Mouse (Mus musculus) kidney, embryonic 16.5 days (tissue): ENCODE data around the gene Ncaph. TPM values are rescaled to one million over a fixed set of nuclear protein-coding genes. Genes with fewer than 3 reads are reported as not detected.
"Not testable (repeated sequence)": the region's sequence is repeated elsewhere in the genome, so short reads cannot be mapped to it uniquely, and the experiment has no call there.

Source experiments
- ATAC-seq: fragments of 200-750 bp; cut with Nextera tagmentation; 2 replicates; pipeline ENCODE4 v1.8.0; 2017; ENCODE audit warnings: moderate TSS enrichment; ENCODE audit not compliant: low FRiP score, low TSS enrichment
- H3K27ac ChIP-seq: fragments of 300-500 bp; sonication (generic); 2 replicates; pipeline ENCODE4 v1.5.1; 2014; ENCODE audit warnings: low read length
- H3K27me3 ChIP-seq: fragments of 300-500 bp; sonication (generic); 2 replicates; pipeline ENCODE4 v1.6.1; 2014; ENCODE audit warnings: low read length, control low read depth, mixed read lengths; ENCODE audit not compliant: insufficient read depth
- H3K36me3 ChIP-seq: fragments of 300-500 bp; sonication (generic); 2 replicates; pipeline ENCODE4 v1.6.1; 2014; ENCODE audit warnings: low read length, control low read depth, mixed read lengths; ENCODE audit not compliant: insufficient read depth
- H3K4me1 ChIP-seq: fragments of 300-500 bp; sonication (generic); 2 replicates; pipeline ENCODE4 v1.6.1; 2014; ENCODE audit warnings: low read length, control low read depth, mixed read lengths; ENCODE audit not compliant: insufficient read depth
- H3K4me2 ChIP-seq: fragments of 300-500 bp; sonication (generic); replicated peaks from 2 replicates; pipeline ENCODE4 v1.6.1; 2014; ENCODE audit warnings: low read depth, low read length
- H3K4me3 ChIP-seq: fragments of 300-500 bp; sonication (generic); 2 replicates; pipeline ENCODE4 v1.5.1; 2014; ENCODE audit warnings: mild to moderate bottlenecking, low read length
- H3K9ac ChIP-seq: fragments of 300-500 bp; sonication (generic); replicated peaks from 2 replicates; pipeline ENCODE4 v1.6.1; 2014; ENCODE audit warnings: low read length
- H3K9me3 ChIP-seq: fragments of 300-500 bp; sonication (generic); 2 replicates; pipeline ENCODE4 v1.6.1; 2016; ENCODE audit warnings: low read length, control low read depth
- WGBS: fragments of 180-500 bp; shearing (Covaris S2); extraction: QIAGEN DNeasy Blood & Tissue Kit; methylation state at CpG from one replicate; pipeline ENCODE4 v1.1.7; 2014; 5-methylcytosine and 5-hydroxymethylcytosine counted together
- polyA plus RNA-seq: library from polyadenylated mRNA; unstranded; fragments of >200 nt; fragmentation: Nextera tagmentation; extraction: Ambion mirVana; gene quantifications from 2 replicates; pipeline ENCODE4 v1.2.1, GENCODE M21; 2015

Gene Ncaph
- polyA plus RNA-seq, 1 experiment from 2014 or later, result 91.5 TPM

- Histone ChIP-seq H3K9me3 (no peaks in the 10 kb centered on the region), H3K4me2 (no peak overlapping the region), H3K27ac (no peak overlapping the region), H3K4me3 (no peak overlapping the region), H3K27me3 (no peaks in the 10 kb centered on the region), H3K4me1 (peaks cover 30% of the 10 kb centered on the region), H3K36me3 (peaks cover 20% of the 10 kb centered on the region), H3K9ac (no peak overlapping the region)
- 98% methylated on average over 1 of the region's 1 CpGs for WGBS
- no peak for ATAC-seq
These were observed 5.9 kb upstream of the Ncaph start for GRCm38 (mm10) chr2:127139605-127140004.

- Histone ChIP-seq H3K9ac (no peak overlapping the region), H3K4me1 (peaks cover 35% of the 10 kb centered on the region), H3K4me3 (no peak overlapping the region), H3K27ac (no peak overlapping the region), H3K4me2 (no peak overlapping the region), H3K9me3 (no peaks in the 10 kb centered on the region), H3K27me3 (no peaks in the 10 kb centered on the region), H3K36me3 (peaks cover 20% of the 10 kb centered on the region)
- no peak for ATAC-seq
- WGBS, result 92% methylated on average over 8 of the region's 8 CpGs
These were observed 5.3 kb upstream of the Ncaph start for GRCm38 (mm10) chr2:127139094-127139493.

GRCm38 (mm10) chr2:127138449-127138848 is 4.7 kb upstream of the Ncaph start:
- ATAC-seq, result no peak
- H3K27me3 ChIP-seq, result no peaks in the 10 kb centered on the region
- peaks cover 20% of the 10 kb centered on the region for H3K36me3 ChIP-seq
- H3K27ac ChIP-seq, result 0 out of 2 replicates have a peak overlapping the region, but pooled peaks have one; percentile 17
- no peaks in the 10 kb centered on the region for H3K9me3 ChIP-seq
- no peak overlapping the region for H3K4me3 ChIP-seq
- no peak overlapping the region for H3K9ac ChIP-seq
- WGBS, result 79% methylated on average over 4 of the region's 4 CpGs
- H3K4me2 ChIP-seq, result no peak overlapping the region
- peaks cover 33% of the 10 kb centered on the region for H3K4me1 ChIP-seq

GRCm38 (mm10) chr2:127137838-127138420 is 4.2 kb upstream of the Ncaph start:
- Histone ChIP-seq H3K4me1 (peaks cover 35% of the 10 kb centered on the region), H3K4me2 (no peak overlapping the region), H3K27me3 (no peaks in the 10 kb centered on the region), H3K27ac (0 out of 2 replicates have a peak overlapping the region, but pooled peaks have one; percentile 17), H3K36me3 (peaks cover 20% of the 10 kb centered on the region), H3K9me3 (no peaks in the 10 kb centered on the region), H3K4me3 (no peak overlapping the region), H3K9ac (no peak overlapping the region)
- WGBS, result 77% methylated on average over 10 of the region's 10 CpGs
- ATAC-seq, result no peak

- Histone ChIP-seq H3K36me3 (peaks cover 20% of the 10 kb centered on the region), H3K4me1 (peaks cover 37% of the 10 kb centered on the region), H3K9ac (peak overlapping the region; percentile 41; the same call in 1 of the 2 replicates), H3K4me2 (peak overlapping the region; percentile 3), H3K9me3 (no peaks in the 10 kb centered on the region), H3K27ac (peak overlapping the region; percentile 77), H3K4me3 (no peak overlapping the region), H3K27me3 (no peaks in the 10 kb centered on the region)
- peak; percentile 28; the same call in 1 of the 2 replicates for ATAC-seq
- 10% methylated on average over 5 of the region's 5 CpGs for WGBS
These were observed 3.2 kb upstream of the Ncaph start for GRCm38 (mm10) chr2:127136979-127137378.

GRCm38 (mm10) chr2:127135255-127135654 is 1.5 kb upstream of the Ncaph start:
- not testable (repeated sequence) for H3K36me3 ChIP-seq, H3K9ac ChIP-seq, H3K27ac ChIP-seq, H3K4me3 ChIP-seq, H3K9me3 ChIP-seq, H3K4me2 ChIP-seq, H3K27me3 ChIP-seq, ATAC-seq
- peaks cover 44% of the 10 kb centered on the region for H3K4me1 ChIP-seq
- WGBS, result 45% methylated on average over 2 of the region's 3 CpGs

- ATAC-seq, result no peak
- Histone ChIP-seq H3K36me3 (peaks cover 9% of the 10 kb centered on the region; the same call in 1 of the 2 replicates), H3K9me3 (no peaks in the 10 kb centered on the region), H3K4me2 (peak overlapping the region; percentile 86), H3K4me3 (no peak overlapping the region), H3K27ac (no peak overlapping the region), H3K27me3 (no peaks in the 10 kb centered on the region), H3K9ac (no peak overlapping the region), H3K4me1 (peaks cover 33% of the 10 kb centered on the region)
- WGBS, result 58% methylated on average over 8 of the region's 8 CpGs
These were observed 2.4 kb downstream of the Ncaph start for GRCm38 (mm10) chr2:127131353-127131752.

- Histone ChIP-seq H3K27me3 (no peaks in the 10 kb centered on the region), H3K4me1 (peaks cover 21% of the 10 kb centered on the region), H3K4me2 (no peak overlapping the region), H3K9ac (no peak overlapping the region), H3K9me3 (no peaks in the 10 kb centered on the region), H3K4me3 (no peak overlapping the region), H3K27ac (no peak overlapping the region), H3K36me3 (peaks cover 31% of the 10 kb centered on the region; the same call in 1 of the 2 replicates)
- 88% methylated on average over 5 of the region's 5 CpGs for WGBS
- no peak for ATAC-seq
These were observed 4.8 kb downstream of the Ncaph start for GRCm38 (mm10) chr2:127128926-127129325.

GRCm38 (mm10) chr2:127121591-127122235 is 12.0 kb downstream of the Ncaph start:
- peak overlapping the region; percentile 57 for H3K27ac ChIP-seq
- H3K9me3 ChIP-seq, result no peaks in the 10 kb centered on the region
- peak; percentile 39; the same call in 1 of the 2 replicates for ATAC-seq

GRCm38 (mm10) chr2:127108986-127109385 is 24.8 kb downstream of the Ncaph start:
- no peak overlapping the region for H3K4me2 ChIP-seq
- 94% methylated on average over 4 of the region's 4 CpGs for WGBS

More at GRCm38 (mm10) chr2:127121591-127122235, 12.0 kb downstream of the Ncaph start:
- Histone ChIP-seq H3K9ac (0 out of 2 replicates have a peak overlapping the region, but pooled peaks have one; percentile 3), H3K4me1 (no peaks in the 10 kb centered on the region), H3K4me2 (no peak overlapping the region), H3K36me3 (peaks cover 66% of the 10 kb centered on the region), H3K4me3 (no peak overlapping the region), H3K27me3 (no peaks in the 10 kb centered on the region)
- WGBS, result 79% methylated on average over 8 of the region's 8 CpGs

More at GRCm38 (mm10) chr2:127108986-127109385, 24.8 kb downstream of the Ncaph start:
- H3K9me3 ChIP-seq, result no peaks in the 10 kb centered on the region
- H3K4me1 ChIP-seq, result no peaks in the 10 kb centered on the region
- ATAC-seq, result no peak
- peaks cover 63% of the 10 kb centered on the region for H3K36me3 ChIP-seq
- H3K4me3 ChIP-seq, result no peak overlapping the region
- H3K9ac ChIP-seq, result no peak overlapping the region
- H3K27ac ChIP-seq, result no peak overlapping the region
- H3K27me3 ChIP-seq, result no peaks in the 10 kb centered on the region
